Mouse (Mus musculus) cerebellum, postnatal 25 days (tissue): Measurements from ENCODE around the gene Mttp.

ENCODE experiments used
- DNase-seq, 2 experiments: peaks; one replicate each; pipeline ENCODE4 v3.0.0; 2021; ENCODE audit warnings: mixed read lengths in 2 of 2

Mttp gene

DNA sequence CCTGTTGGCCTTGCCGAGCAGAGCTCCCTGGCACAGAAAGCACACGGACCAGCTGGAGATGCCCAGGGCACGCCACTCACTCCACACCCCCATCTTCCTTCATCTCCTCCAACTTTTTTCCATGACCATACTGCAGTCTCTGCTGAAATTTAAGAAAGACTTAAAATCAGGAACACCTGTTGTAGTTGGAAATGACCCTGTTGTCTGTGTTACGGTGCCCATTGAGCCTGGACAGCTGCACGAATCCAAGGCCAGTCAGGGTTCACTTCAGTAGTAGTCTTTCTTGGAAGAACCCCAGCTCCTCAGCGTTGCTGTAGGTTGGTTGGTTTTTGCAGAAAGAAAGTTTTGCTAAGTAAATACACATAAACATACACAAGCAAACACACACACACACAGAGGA lies 95.2 kb downstream of the Mttp start:
- no peak for DNase-seq

DNA sequence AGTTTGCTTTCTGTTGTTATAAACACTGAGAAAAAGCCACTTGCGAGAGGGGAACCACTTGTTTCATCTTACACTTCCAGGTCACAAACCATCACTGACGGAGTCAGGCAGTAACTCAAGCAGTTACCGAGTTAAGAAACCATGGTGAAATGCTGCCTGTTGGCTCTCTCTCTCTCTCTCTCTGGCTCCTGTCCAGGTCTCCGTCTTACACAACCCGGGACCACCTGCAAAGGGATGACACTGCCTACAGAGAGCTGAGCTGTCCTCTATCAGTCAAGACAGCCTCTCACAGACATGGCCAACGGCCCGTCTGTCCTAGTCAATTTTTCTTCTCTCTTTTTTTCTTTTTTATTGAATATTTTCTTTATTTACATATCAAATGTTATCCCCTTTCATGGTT lies 101.5 kb downstream of the Mttp start:
- DNase-seq: peak in 1 of 2 experiments; percentile 14

GRCm38 (mm10) chr3:138041591-138042301 lies 103.0 kb downstream of the Mttp start:
- no peak for DNase-seq

DNA sequence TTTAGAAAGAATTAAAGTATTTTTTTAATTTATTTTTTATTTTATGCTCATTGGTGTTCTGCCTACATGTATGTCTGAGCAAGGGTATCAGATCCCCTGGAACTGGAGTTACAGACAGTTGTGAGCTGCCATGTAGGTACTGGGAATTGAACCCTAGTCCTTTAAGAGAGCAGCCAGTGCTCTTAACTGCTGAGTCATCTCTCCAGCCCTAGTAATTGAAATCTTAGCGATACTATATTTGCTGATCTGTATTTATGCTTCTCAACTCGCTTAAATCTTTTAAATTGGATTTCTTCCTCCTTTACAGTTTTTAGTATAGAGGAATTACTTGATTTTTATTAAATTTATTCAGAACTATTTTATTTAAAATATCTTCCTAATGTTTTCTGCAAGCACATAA lies 103.8 kb downstream of the Mttp start:
- DNase-seq: no peak
